Mouse (Mus musculus) inflammation-experienced regulatory T-cells (primary cell): Measurements from ENCODE around the gene Nr1h4. TPM values are rescaled to one million over a fixed set of nuclear protein-coding genes. Genes with fewer than 3 reads are reported as not detected.

ENCODE experiments used
- polyA plus RNA-seq, 2 experiments: library from polyadenylated mRNA; unstranded; fragments of 100-300 nt; shearing (Covaris generic); gene quantifications; one replicate each; pipeline ENCODE4 v1.2.1; 2017

Nr1h4 gene
- under 1 TPM in 1 of 2 experiments, not detected in 1; 0.23 TPM for polyA plus RNA-seq

DNA sequence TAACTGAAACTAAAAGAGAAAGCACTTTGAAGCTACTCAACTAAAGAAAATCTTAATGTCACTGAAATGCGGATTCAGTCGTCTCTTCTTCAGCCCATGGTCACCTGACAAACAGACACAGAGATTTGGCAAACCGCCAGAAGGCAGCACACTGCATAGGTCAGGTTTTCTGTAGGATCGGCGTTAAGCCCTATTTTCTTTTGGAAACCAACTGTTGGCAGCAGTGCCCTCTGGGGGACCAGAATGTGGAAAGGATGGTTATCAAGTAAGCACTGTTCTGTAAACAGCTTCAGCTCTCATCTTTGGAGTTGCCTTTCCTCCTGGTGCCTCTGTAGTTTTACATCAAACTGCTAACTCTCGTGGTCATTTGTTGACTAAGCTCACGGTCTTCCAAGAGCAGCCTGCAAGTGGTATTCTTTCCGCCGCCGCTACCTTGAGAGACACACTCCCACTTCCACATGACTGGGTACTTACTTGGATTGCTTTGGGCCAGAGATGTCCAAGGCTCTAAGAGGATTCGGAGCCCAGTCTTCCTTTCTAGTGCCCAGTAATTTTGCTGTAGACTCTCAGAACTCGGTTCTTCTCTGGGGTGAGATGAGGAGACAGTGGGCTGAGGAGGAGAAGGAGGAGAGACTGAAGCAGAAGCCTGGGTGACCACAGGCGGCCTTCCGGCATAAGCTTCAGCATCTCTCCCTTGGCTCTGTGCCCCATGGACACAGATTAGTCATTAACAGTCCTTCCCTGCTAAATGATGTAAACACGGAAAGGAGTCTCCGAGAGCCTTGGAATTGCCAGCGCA lies at the start of gene Nr1h4:
Gene Nr1h4, minus strand, starts transcription at position 657 of the 799 bp plus-strand sequence.

GRCm38 (mm10) chr10:89443623-89444151 lies 89.7 kb downstream of the Nr1h4 start, which contains the start of gene Gas2l3:
Gene Gas2l3, minus strand, starts transcription at chr10:89443967.

Other genes starting within 250 kb of the Nr1h4 start
- under 1 TPM in 1 of 2 experiments, not detected in 1; 0.73 TPM for gene Ano4, start 188.8 kb downstream of the Nr1h4 start, polyA plus RNA-seq
- gene Gas2l3, start 89.6 kb downstream of the Nr1h4 start, polyA plus RNA-seq, result under 1 TPM in 1 of 2 experiments, not detected in 1; 0.34 TPM
- gene Slc17a8, start 87.7 kb upstream of the Nr1h4 start, polyA plus RNA-seq, result under 1 TPM; 0.13 to 0.33 TPM
- 10 to 100 TPM; 13.3 to 15.6 TPM for gene Scyl2, start 152.7 kb upstream of the Nr1h4 start, polyA plus RNA-seq
- gene Actr6, start 198.7 kb upstream of the Nr1h4 start, polyA plus RNA-seq, result 10 to 100 TPM; 29.5 to 49.8 TPM
- 10 to 100 TPM; 25.7 to 39.0 TPM for gene Uhrf1bp1l, start 211.4 kb upstream of the Nr1h4 start, polyA plus RNA-seq